Mouse (Mus musculus) MEL (cell line): ENCODE measurements around the gene Rhobtb3. TPM values are rescaled to one million over a fixed set of nuclear protein-coding genes. Genes with fewer than 3 reads are reported as not detected.

Source experiments
- DNase-seq: peaks from one replicate; pipeline ENCODE4 v3.0.0; 2011; ENCODE audit warnings: low read depth, low spot score
- H3K27ac ChIP-seq: 2 replicates; pipeline ENCODE4 v1.5.1; 2012; ENCODE audit warnings: low read depth, mild to moderate bottlenecking, control low read depth, low read length, moderate library complexity; ENCODE audit not compliant: control insufficient read depth
- H3K27me3 ChIP-seq, 2 experiments: fragments of 150-350 bp in 1 of 2; sonication (generic) in 1 of 2; 2 replicates each; pipeline ENCODE4 v1.6.1; 2012; ENCODE audit warnings: low read length in 2 of 2, mild to moderate bottlenecking in 2 of 2, improper control_type of control experiment in 1 of 2, moderate library complexity in 1 of 2; ENCODE audit not compliant: insufficient read depth in 2 of 2, control insufficient read depth in 1 of 2
- H3K36me3 ChIP-seq, 2 experiments: 2 replicates each; pipeline ENCODE4 v1.6.1; 2012 to 2014; ENCODE audit warnings: low read length in 2 of 2, improper control_type of control experiment in 1 of 2, inconsistent platforms in 1 of 2, mild to moderate bottlenecking in 1 of 2; ENCODE audit not compliant: insufficient read depth in 2 of 2, control insufficient read depth in 1 of 2
- H3K4me1 ChIP-seq, 2 experiments: fragments of 150-350 bp in 1 of 2; sonication (generic) in 1 of 2; 2 replicates each; pipeline ENCODE4 v1.6.1; 2012; ENCODE audit warnings: low read length in 2 of 2, improper control_type of control experiment in 1 of 2, mild to moderate bottlenecking in 1 of 2; ENCODE audit not compliant: insufficient read depth in 2 of 2, control insufficient read depth in 1 of 2
- H3K4me3 ChIP-seq, 2 experiments: fragments of 150-350 bp in 1 of 2; sonication (generic) in 1 of 2; 2 replicates each; pipeline ENCODE4 v1.5.1; 2012; ENCODE audit warnings: low read depth in 2 of 2, low read length in 2 of 2, mild to moderate bottlenecking in 2 of 2, moderate library complexity in 2 of 2, control low read depth in 1 of 2, improper control_type of control experiment in 1 of 2; ENCODE audit not compliant: control insufficient read depth in 1 of 2, insufficient read depth in 1 of 2
- H3K79me2 ChIP-seq: 2 replicates; pipeline ENCODE4 v1.6.1; 2012; ENCODE audit warnings: mild to moderate bottlenecking, low read length, moderate library complexity; ENCODE audit not compliant: control insufficient read depth, poor library complexity, insufficient read depth
- H3K9ac ChIP-seq: 2 replicates; pipeline ENCODE4 v1.6.1; 2012; ENCODE audit warnings: low read depth, mild to moderate bottlenecking, control low read depth, low read length, moderate library complexity; ENCODE audit not compliant: control insufficient read depth, poor library complexity, severe bottlenecking
- H3K9me3 ChIP-seq: fragments of 150-350 bp; sonication (generic); replicated peaks from 2 replicates; pipeline ENCODE4 v1.6.1; 2012; ENCODE audit warnings: mild to moderate bottlenecking, low read length, improper control_type of control experiment, moderate library complexity; ENCODE audit not compliant: insufficient read depth
- CHD1 ChIP-seq: IDR thresholded peaks from 2 replicates; pipeline ENCODE4 v1.6.1; 2012; ENCODE audit warnings: low read depth, mild to moderate bottlenecking, inconsistent platforms, low read length, improper control_type of control experiment
- GATA1 ChIP-seq: IDR thresholded peaks from 2 replicates; pipeline ENCODE4 v1.6.1; 2011; ENCODE audit warnings: low read depth, low read length, improper control_type of control experiment
- HCFC1 ChIP-seq: IDR thresholded peaks from 2 replicates; pipeline ENCODE4 v1.6.1; 2012; ENCODE audit warnings: low read depth, mild to moderate bottlenecking, inconsistent platforms, low read length, improper control_type of control experiment, moderate library complexity
- KAT2A ChIP-seq: conservative IDR thresholded peaks from 2 replicates; pipeline ENCODE4 v1.6.1; 2012; ENCODE audit warnings: low read depth, low read length, improper control_type of control experiment, inconsistent platforms
- MAZ ChIP-seq: IDR thresholded peaks from 2 replicates; pipeline ENCODE4 v1.6.1; 2012; ENCODE audit warnings: low read depth, mild to moderate bottlenecking, inconsistent platforms, low read length, improper control_type of control experiment
- MEF2A ChIP-seq: IDR thresholded peaks from 2 replicates; pipeline ENCODE4 v1.6.1; 2014; ENCODE audit warnings: low read depth, mild to moderate bottlenecking, inconsistent platforms, low read length, improper control_type of control experiment; ENCODE audit not compliant: poor library complexity, insufficient replicate concordance, severe bottlenecking; ENCODE audit errors: extremely low read depth
- MXI1 ChIP-seq: IDR thresholded peaks from 2 replicates; pipeline ENCODE4 v1.6.1; 2011; ENCODE audit warnings: mild to moderate bottlenecking, low read depth, low read length, improper control_type of control experiment
- SMC3 ChIP-seq: IDR thresholded peaks from 2 replicates; pipeline ENCODE4 v1.6.1; 2011; ENCODE audit warnings: low read depth, low read length, improper control_type of control experiment
- TAL1 ChIP-seq: IDR thresholded peaks from 2 replicates; pipeline ENCODE4 v1.6.1; 2012; ENCODE audit warnings: mild to moderate bottlenecking, inconsistent platforms, low read length, moderate library complexity, mixed read lengths
- UBTF ChIP-seq: IDR thresholded peaks from 2 replicates; pipeline ENCODE4 v1.6.1; 2012; ENCODE audit warnings: low read depth, mild to moderate bottlenecking, inconsistent platforms, low read length, improper control_type of control experiment, moderate library complexity, borderline replicate concordance; ENCODE audit not compliant: insufficient read depth
- USF1 ChIP-seq: IDR thresholded peaks from 2 replicates; pipeline ENCODE4 v1.6.1; 2014; ENCODE audit warnings: low read depth, mild to moderate bottlenecking, inconsistent platforms, low read length, improper control_type of control experiment, moderate library complexity
- USF2 ChIP-seq, 2 experiments: IDR thresholded peaks; 2 replicates each; pipeline ENCODE4 v1.6.1; 2011 to 2012; ENCODE audit warnings: improper control_type of control experiment in 2 of 2, low read length in 2 of 2, borderline replicate concordance in 1 of 2, inconsistent platforms in 1 of 2, low read depth in 1 of 2, mild to moderate bottlenecking in 1 of 2; ENCODE audit not compliant: insufficient read depth in 1 of 2
- ZC3H11A ChIP-seq: IDR thresholded peaks from 2 replicates; pipeline ENCODE4 v1.6.1; 2012; ENCODE audit warnings: low read depth, mild to moderate bottlenecking, inconsistent platforms, low read length, improper control_type of control experiment
- ZKSCAN1 ChIP-seq: IDR thresholded peaks from 2 replicates; pipeline ENCODE4 v1.6.1; 2012; ENCODE audit warnings: low read depth, mild to moderate bottlenecking, inconsistent platforms, low read length, improper control_type of control experiment, moderate library complexity
- ZNF384 ChIP-seq: IDR thresholded peaks from 2 replicates; pipeline ENCODE4 v1.6.1; 2012; ENCODE audit warnings: low read depth, mild to moderate bottlenecking, inconsistent platforms, low read length, improper control_type of control experiment
- polyA plus RNA-seq, 2 experiments: library from polyadenylated mRNA; stranded (reverse) in 1 of 2; unstranded in 1 of 2; fragments of >175 nt in 1 of 2; fragments of >200 nt in 1 of 2; gene quantifications; 2 replicates each; pipeline versions ENCODE4 v1.2.1 to v1.2.4; 2012; ENCODE audit warnings: low replicate concordance in 2 of 2, low read depth in 1 of 2; ENCODE audit not compliant: insufficient read length in 2 of 2, insufficient read depth in 1 of 2, missing spikeins in 1 of 2
- total RNA-seq: library from RNA; depleted of rRNA; stranded (reverse); fragments of 300-350 nt; gene quantifications from 2 replicates; pipeline ENCODE4 v1.2.3, GENCODE M21; 2012

The Rhobtb3 gene
- total and polyA plus RNA-seq, 3 experiments, result not detected

DNA sequence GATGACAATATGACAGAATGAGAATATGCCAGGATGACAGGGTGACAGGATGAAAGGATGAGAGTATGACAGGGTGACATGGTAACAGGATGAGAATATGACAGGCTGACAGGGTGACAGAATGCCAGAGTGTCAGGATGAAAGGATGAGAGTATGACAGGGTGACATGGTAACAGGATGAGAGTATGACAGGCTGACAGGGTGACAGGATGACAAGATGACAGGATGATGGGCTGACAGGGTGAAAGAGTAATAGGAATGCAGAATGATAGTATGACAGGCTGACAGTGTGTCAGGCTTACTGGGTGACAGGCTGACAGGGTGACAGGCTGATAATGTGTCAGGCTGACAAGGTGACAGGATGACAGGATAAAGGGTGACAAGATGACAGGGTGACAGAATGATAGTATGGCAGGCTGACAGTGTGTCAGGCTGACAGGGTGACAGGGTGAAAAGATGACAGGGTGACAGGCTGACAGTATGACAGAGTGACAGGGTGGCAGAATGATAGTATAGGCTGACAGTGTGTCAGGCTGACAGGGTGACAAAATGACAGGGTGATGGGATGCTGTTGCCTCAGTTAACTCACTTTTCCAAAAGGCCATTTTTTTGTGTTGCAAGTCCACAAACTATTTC lies 11.8 kb upstream of the Rhobtb3 start:
- no peak overlapping the region for H3K4me3 ChIP-seq
- no peaks in the 10 kb centered on the region for H3K36me3 ChIP-seq
- H3K79me2 ChIP-seq, result no peaks in the 10 kb centered on the region
- no peak overlapping the region for H3K9ac ChIP-seq
- H3K27ac ChIP-seq, result no peak overlapping the region
- no peak for TF ChIP-seq HCFC1
- no peaks in the 10 kb centered on the region for H3K9me3 ChIP-seq
- no peak for DNase-seq
- H3K4me1 ChIP-seq, result no peaks in the 10 kb centered on the region
- no peaks in the 10 kb centered on the region for H3K27me3 ChIP-seq

- no peaks in the 10 kb centered on the region for H3K36me3 ChIP-seq
- no peaks in the 10 kb centered on the region for H3K9me3 ChIP-seq
- H3K9ac ChIP-seq, result no peak overlapping the region
- TF ChIP-seq USF2 (IDR thresholded peaks at IDR 0.05; ENCODE audit: borderline replicate concordance in 1 of 2, insufficient read depth in 1 of 2, low read depth in 1 of 2, low read length in 2 of 2) (no peak), CHD1 (no peak), ZC3H11A (no peak), MXI1 (no peak), KAT2A (no peak), SMC3 (no peak), TAL1 (no peak), GATA1 (no peak), ZNF384 (no peak), USF1 (no peak), MAZ (no peak), UBTF (no peak), ZKSCAN1 (no peak), MEF2A (no peak)
- H3K79me2 ChIP-seq, result no peaks in the 10 kb centered on the region
- no peaks in the 10 kb centered on the region for H3K27me3 ChIP-seq
- no peak overlapping the region for H3K27ac ChIP-seq
- H3K4me1 ChIP-seq, result no peaks in the 10 kb centered on the region
- H3K4me3 ChIP-seq, result no peak overlapping the region
- no peak for DNase-seq
Measured at GRCm38 (mm10) chr13:75950295-75950694, 6.6 kb upstream of the Rhobtb3 start.
